ENCODE assay signal across 7 mouse cellular contexts in genomic region chr11:60139734-60140371, GRCm38 (mm10). TPM values are rescaled to one million over a fixed set of nuclear protein-coding genes. Genes with fewer than 3 reads are reported as not detected.
DNase-seq lines count a peak whose midpoint lies in the region; ATAC-seq and TF ChIP-seq lines count a peak whose summit lies in the region.

No protein-coding gene starts in this region.

- peaks cover 20% of the 10 kb centered on the region for H3K36me3 ChIP-seq in limb, embryonic 12.5 days
- peaks cover 11% of the 10 kb centered on the region; the same call in 1 of the 2 replicates for H3K36me3 ChIP-seq in midbrain, embryonic 12.5 days
- H3K36me3 ChIP-seq in small intestine, adult 2 months (ENCODE audit: control insufficient read depth, insufficient read depth, low read length): 0 out of 2 replicates have a peak, but pooled peaks cover 2% of the 10 kb centered on the region

- H3K27me3 ChIP-seq in limb, embryonic 12.5 days: no peaks in the 10 kb centered on the region
- H3K27me3 ChIP-seq in midbrain, embryonic 12.5 days: no peaks in the 10 kb centered on the region
- H3K27me3 ChIP-seq in small intestine, adult 2 months (ENCODE audit: control insufficient read depth, insufficient read depth, low read length): no peaks in the 10 kb centered on the region

- no peak for TF ChIP-seq POLR2A in small intestine, adult 2 months (IDR thresholded peaks at IDR 0.05; ENCODE audit: low read depth, low read length)

- ATAC-seq in limb, embryonic 12.5 days (ENCODE audit: insufficient number of reproducible peaks, insufficient read depth, low FRiP score, low TSS enrichment, low read depth): peak; percentile 77
- ATAC-seq in midbrain, embryonic 12.5 days (ENCODE audit: low FRiP score, low read depth): peak; percentile 91

- peak overlapping the region; percentile 94 for H3K27ac ChIP-seq in limb, embryonic 12.5 days
- H3K27ac ChIP-seq in midbrain, embryonic 12.5 days (replicated peaks): peak overlapping the region; percentile 96
- no peak overlapping the region for H3K27ac ChIP-seq in small intestine, adult 2 months (ENCODE audit: insufficient read depth, low read depth, low read length)

- WGBS in limb, embryonic 12.5 days: under 1% methylated on average over 66 of the region's 66 CpGs
- 0% methylated on average over 60 of the region's 66 CpGs for WGBS in midbrain, embryonic 12.5 days
- WGBS in small intestine, adult 2 months: 2% methylated on average over 66 of the region's 66 CpGs

- H3K4me2 ChIP-seq in limb, embryonic 12.5 days: peak overlapping the region; percentile 89
- peak overlapping the region; percentile 83 for H3K4me2 ChIP-seq in midbrain, embryonic 12.5 days (replicated peaks)

- H3K4me1 ChIP-seq in limb, embryonic 12.5 days (replicated peaks): peaks cover 52% of the 10 kb centered on the region
- H3K4me1 ChIP-seq in midbrain, embryonic 12.5 days: peaks cover 52% of the 10 kb centered on the region
- H3K4me1 ChIP-seq in small intestine, adult 2 months (ENCODE audit: control insufficient read depth, insufficient read depth, insufficient read length, low read length): peaks cover 3% of the 10 kb centered on the region; the same call in 1 of the 2 replicates

- H3K9me3 ChIP-seq in limb, embryonic 12.5 days: no peaks in the 10 kb centered on the region
- no peaks in the 10 kb centered on the region for H3K9me3 ChIP-seq in midbrain, embryonic 12.5 days

- H3K9ac ChIP-seq in limb, embryonic 12.5 days (replicated peaks): peak overlapping the region; percentile 85
- peak overlapping the region; percentile 88 for H3K9ac ChIP-seq in midbrain, embryonic 12.5 days (replicated peaks)

- H3K4me3 ChIP-seq in limb, embryonic 12.5 days (replicated peaks): peak overlapping the region; percentile 65
- peak overlapping the region; percentile 79 for H3K4me3 ChIP-seq in midbrain, embryonic 12.5 days
- H3K4me3 ChIP-seq in small intestine, adult 2 months (ENCODE audit: low read depth, low read length): peak overlapping the region; percentile 65

- no peak for TF ChIP-seq CTCF in small intestine, adult 2 months (IDR thresholded peaks at IDR 0.05; ENCODE audit: extremely low read depth, insufficient read length, insufficient replicate concordance, low read depth, low read length)

- peak; percentile 66 for DNase-seq in adrenal gland, adult 2 months
- peak; percentile 86 for DNase-seq in cerebellum, postnatal 10 days
- peak; percentile 43 to 45 for DNase-seq in frontal cortex, postnatal 25 days (ENCODE audit: low spot score in 2 of 2)
- peak; percentile 48 for DNase-seq in induced T-regulatory cell, adult 2 months (ENCODE audit: low read depth)

RNA-seq across cellular contexts. Expression of gene Rai1, which starts 35.0 kb away (rescaled TPM):
- 10 to 100 TPM; 41.4 to 46.7 TPM for total RNA-seq in adrenal gland, adult 2 months (2021)
- 72.1 and 82.5 TPM in 2 replicates for polyA plus RNA-seq in adrenal gland, adult 2 months (2012; rRNA removed)
- 36.2 and 37.5 TPM in 2 replicates for polyA plus RNA-seq in limb, embryonic 12.5 days (2016; fragmentation: Nextera tagmentation; extraction: Ambion mirVana)
- 28.3 and 36.2 TPM in 2 replicates for polyA plus RNA-seq in midbrain, embryonic 12.5 days (2016; fragmentation: Nextera tagmentation; extraction: Ambion mirVana)
- polyA plus RNA-seq in small intestine, adult 2 months (2012; rRNA removed): 17.6 and 24.3 TPM in 2 replicates
